Mouse (Mus musculus) ES-E14 (cell line): ENCODE results near the gene Ext2. TPM values are rescaled to one million over a fixed set of nuclear protein-coding genes. Genes with fewer than 3 reads are reported as not detected.

ENCODE experiments used
- DNase-seq: peaks from one replicate; pipeline ENCODE4 v3.0.0-alpha.2; 2013; ENCODE audit warnings: low read depth, low spot score
- H3K27ac ChIP-seq: 2 replicates; pipeline ENCODE4 v1.5.1; 2012; ENCODE audit warnings: low read depth, mild to moderate bottlenecking, low read length, moderate library complexity, mixed read lengths; ENCODE audit not compliant: poor library complexity, insufficient read depth, severe bottlenecking
- H3K36me3 ChIP-seq: 2 replicates; pipeline ENCODE4 v1.6.1; 2012; ENCODE audit warnings: mild to moderate bottlenecking, low read length, moderate library complexity, mixed read lengths; ENCODE audit not compliant: control insufficient read depth, poor library complexity, insufficient read depth, severe bottlenecking
- H3K4me1 ChIP-seq, 2 experiments: fragments of 150-350 bp in 1 of 2; sonication (generic) in 1 of 2; 2 replicates each; pipeline ENCODE4 v1.6.1; 2012; ENCODE audit warnings: low read length in 2 of 2, mild to moderate bottlenecking in 1 of 2, mixed read lengths in 1 of 2; ENCODE audit not compliant: control insufficient read depth in 2 of 2, insufficient read depth in 2 of 2, poor library complexity in 1 of 2
- H3K4me3 ChIP-seq, 2 experiments: fragments of 150-350 bp in 1 of 2; sonication (generic) in 1 of 2; 2 replicates each; pipeline ENCODE4 v1.5.1; 2012; ENCODE audit warnings: low read length in 2 of 2, low read depth in 1 of 2, mild to moderate bottlenecking in 1 of 2, mixed read lengths in 1 of 2; ENCODE audit not compliant: insufficient read depth in 1 of 2, poor library complexity in 1 of 2, severe bottlenecking in 1 of 2
- H3K9ac ChIP-seq: 2 replicates; pipeline ENCODE4 v1.6.1; 2012; ENCODE audit warnings: low read depth, mild to moderate bottlenecking, low read length, mixed read lengths; ENCODE audit not compliant: poor library complexity, insufficient read depth, severe bottlenecking
- H3K9me3 ChIP-seq: fragments of 150-350 bp; sonication (generic); 2 replicates; pipeline ENCODE4 v1.6.1; 2012; ENCODE audit warnings: low read depth, mild to moderate bottlenecking, low read length; ENCODE audit not compliant: control insufficient read depth, insufficient read depth
- CHD2 ChIP-seq: IDR thresholded peaks from 2 replicates; pipeline ENCODE4 v1.6.1; 2014; ENCODE audit warnings: mild to moderate bottlenecking, low read depth, low read length, inconsistent platforms
- HCFC1 ChIP-seq: IDR thresholded peaks from 2 replicates; pipeline ENCODE4 v1.6.1; 2012; ENCODE audit warnings: low read length, inconsistent platforms, borderline replicate concordance; ENCODE audit not compliant: insufficient read depth
- MAFK ChIP-seq: IDR thresholded peaks from 2 replicates; pipeline ENCODE4 v1.6.1; 2014; ENCODE audit warnings: mild to moderate bottlenecking, low read depth, low read length, inconsistent platforms; ENCODE audit not compliant: insufficient read depth
- ZC3H11A ChIP-seq: IDR thresholded peaks from 2 replicates; pipeline ENCODE4 v1.6.1; 2012; ENCODE audit warnings: low read depth, mild to moderate bottlenecking, inconsistent platforms, low read length, borderline replicate concordance
- ZNF384 ChIP-seq: IDR thresholded peaks from 2 replicates; pipeline ENCODE4 v1.6.1; 2012; ENCODE audit warnings: low read depth, low read length, inconsistent platforms
- in situ Hi-C, 2 experiments: fragments of 600-800 bp; cut with MboI; formaldehyde crosslinking; loops; one replicate each; pipeline ENCODE4 v1.15.1; 2025; ENCODE audit warnings: low sequenced_read_pairs in 2 of 2, inconsistent platforms in 1 of 2; ENCODE audit not compliant: unreplicated experiment in 2 of 2
- total RNA-seq: library from RNA; depleted of rRNA; stranded (reverse); fragments of 300-350 nt; gene quantifications from 2 replicates; pipeline ENCODE4 v1.2.3, GENCODE M21; 2012

The Ext2 gene
- total RNA-seq, 1 experiment, result 49.9 TPM

DNA sequence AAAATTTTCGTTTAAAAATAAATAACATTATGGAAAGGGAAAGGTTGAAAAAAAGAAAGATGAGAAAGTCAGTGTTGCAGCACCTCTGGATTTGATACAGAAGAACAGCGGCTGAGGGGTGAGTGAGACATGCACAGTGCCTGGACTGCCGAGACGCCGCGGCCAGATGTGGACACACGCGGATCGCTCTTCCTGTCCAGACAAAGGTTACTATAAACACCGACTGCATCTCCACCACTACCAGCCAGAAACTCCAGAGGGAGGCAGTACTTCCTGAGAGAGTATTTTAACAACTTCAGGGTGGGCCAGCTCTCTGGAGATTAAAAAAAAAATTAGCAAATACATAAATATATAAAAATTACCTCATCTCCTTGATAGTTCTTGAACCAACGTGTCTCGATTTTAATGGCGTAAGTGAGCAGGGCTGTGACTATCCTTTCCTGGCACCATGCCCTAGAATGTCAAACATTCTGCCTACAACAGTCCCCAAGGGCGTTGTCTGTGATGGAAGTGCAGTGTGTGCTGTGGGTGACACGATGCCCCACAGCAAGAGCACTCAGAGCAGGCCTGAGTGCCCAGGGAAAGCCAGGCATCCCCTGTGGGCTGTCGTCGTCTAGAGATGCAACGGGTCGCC is 25.1 kb downstream of the Ext2 start:
- in situ Hi-C loops, result no loop called here
- Histone ChIP-seq H3K27ac (no peak overlapping the region), H3K9ac (no peak overlapping the region), H3K4me3 (no peak overlapping the region), H3K4me1 (no peaks in the 10 kb centered on the region), H3K9me3 (no peaks in the 10 kb centered on the region), H3K36me3 (peaks cover 15% of the 10 kb centered on the region; the same call in 1 of the 2 replicates)
- TF ChIP-seq MAFK (no peak), CHD2 (no peak), HCFC1 (no peak), ZC3H11A (no peak), ZNF384 (no peak)
- no peak for DNase-seq

DNA sequence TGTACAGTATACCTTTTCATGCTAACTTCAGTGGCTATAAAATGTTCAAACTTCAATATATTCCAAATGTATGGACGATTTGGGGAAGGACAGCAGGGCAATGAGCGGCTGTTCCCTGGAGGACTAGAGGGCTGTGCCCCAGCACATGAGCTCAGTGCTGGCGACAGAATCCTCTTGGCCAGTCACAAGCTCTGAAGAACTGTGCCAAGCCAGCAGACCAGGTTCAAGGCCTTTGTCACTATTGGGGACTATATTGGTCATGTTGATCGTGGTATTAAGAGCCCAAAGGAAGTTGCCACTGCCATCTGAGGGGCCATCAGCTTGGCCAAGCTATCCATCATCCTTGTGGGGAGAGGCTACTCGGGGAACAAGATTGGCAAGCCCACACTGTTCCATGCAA is 28.0 kb downstream of the Ext2 start:
- Histone ChIP-seq H3K9ac (no peak overlapping the region), H3K4me1 (no peaks in the 10 kb centered on the region), H3K27ac (no peak overlapping the region), H3K9me3 (no peaks in the 10 kb centered on the region), H3K4me3 (no peak overlapping the region), H3K36me3 (peaks cover 12% of the 10 kb centered on the region; the same call in 1 of the 2 replicates)
- no peak for DNase-seq
- TF ChIP-seq ZC3H11A (no peak), HCFC1 (no peak), CHD2 (no peak), ZNF384 (no peak), MAFK (no peak)
- in situ Hi-C loops, result no loop called here

DNA sequence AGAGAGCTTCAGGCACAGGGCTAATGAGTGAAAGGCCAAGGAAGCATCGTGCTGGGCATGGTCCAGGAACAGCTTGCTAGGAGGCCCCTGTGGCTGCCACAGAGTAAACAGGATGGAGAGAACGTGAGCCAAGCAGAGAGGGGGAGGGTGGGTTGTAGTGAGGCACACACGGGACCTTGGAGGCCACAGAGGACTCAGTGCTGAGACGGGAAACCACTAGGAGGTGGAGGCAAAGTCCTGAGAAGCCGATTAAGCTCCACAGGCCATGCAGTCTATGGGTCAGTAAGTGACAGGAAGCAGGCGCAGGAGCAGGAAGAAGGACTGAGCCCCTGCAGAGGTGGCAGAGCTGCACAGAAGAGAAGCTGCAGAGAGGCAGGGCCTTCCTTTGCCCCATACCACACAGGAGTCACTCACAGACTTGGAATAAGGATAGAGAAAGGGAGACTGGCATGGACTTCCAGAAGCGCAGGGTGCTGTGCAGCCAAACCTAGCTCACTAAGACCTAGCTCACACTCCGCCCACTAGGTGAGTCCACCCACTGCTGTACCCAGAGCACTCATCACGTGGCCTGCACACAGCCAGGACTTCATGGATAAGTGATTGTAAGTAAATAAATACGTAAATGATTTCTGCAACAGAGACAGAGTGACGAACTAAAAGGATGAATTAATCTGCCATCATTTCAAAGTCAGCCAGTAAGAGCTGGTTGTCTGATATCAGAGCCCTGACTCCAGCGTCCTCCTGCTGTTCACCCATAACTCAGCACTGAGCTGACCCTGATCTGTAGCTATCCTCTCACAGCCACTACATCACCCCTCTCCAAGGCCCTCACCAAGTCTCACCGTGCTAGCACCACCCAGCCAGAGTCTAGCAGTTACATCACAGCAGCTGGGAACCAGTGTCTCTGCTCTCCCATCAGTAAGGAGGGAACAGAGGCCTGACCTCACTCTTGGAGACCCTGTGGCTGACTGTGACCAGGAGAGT is 30.6 kb downstream of the Ext2 start:
- Histone ChIP-seq H3K36me3 (peaks cover 9% of the 10 kb centered on the region; the same call in 1 of the 2 replicates), H3K27ac (no peak overlapping the region), H3K9me3 (no peaks in the 10 kb centered on the region), H3K9ac (no peak overlapping the region), H3K4me1 (no peaks in the 10 kb centered on the region), H3K4me3 (no peak overlapping the region)
- DNase-seq, result no peak
- in situ Hi-C loops, result no loop called here
- no peak for TF ChIP-seq ZC3H11A
- no peak for TF ChIP-seq CHD2
- no peak for TF ChIP-seq ZNF384
- no peak for TF ChIP-seq HCFC1
- TF ChIP-seq MAFK, result no peak

DNA sequence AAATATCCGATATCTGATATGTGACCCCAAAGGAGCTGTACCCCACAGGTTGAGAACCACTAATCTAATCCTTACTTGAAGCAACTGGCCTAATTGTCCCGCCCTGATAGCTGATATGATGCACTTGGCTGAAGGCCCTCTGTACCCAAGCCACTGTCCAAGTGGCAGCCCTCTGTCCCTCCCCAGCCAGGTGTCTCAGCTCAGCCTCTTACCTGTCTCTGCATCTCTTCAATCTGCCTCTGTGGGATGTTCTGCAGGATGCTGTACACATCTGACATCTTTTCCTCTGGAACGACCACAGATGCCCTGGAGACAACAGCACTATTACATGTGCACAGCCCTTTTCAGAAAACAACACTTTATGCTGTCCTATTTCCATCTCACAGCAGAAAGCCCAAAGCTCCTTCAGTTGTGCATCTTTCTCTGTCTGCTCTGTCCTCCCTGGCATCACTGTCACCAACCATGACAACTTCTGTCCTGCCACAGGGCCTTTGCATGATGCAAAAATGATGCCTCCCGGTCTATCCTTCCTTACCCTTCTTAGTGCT is 31.5 kb downstream of the Ext2 start:
- Histone ChIP-seq H3K27ac (no peak overlapping the region), H3K4me3 (no peak overlapping the region), H3K36me3 (peaks cover 8% of the 10 kb centered on the region; the same call in 1 of the 2 replicates), H3K4me1 (peaks cover 2 to 3% of the 10 kb centered on the region in 2 experiments; a peak in 3 of 4 replicates), H3K9me3 (no peaks in the 10 kb centered on the region), H3K9ac (no peak overlapping the region)
- in situ Hi-C loops, result no loop called here
- no peak for DNase-seq
- no peak for TF ChIP-seq ZC3H11A
- no peak for TF ChIP-seq ZNF384
- no peak for TF ChIP-seq MAFK
- no peak for TF ChIP-seq CHD2
- TF ChIP-seq HCFC1, result no peak
